Mouse (Mus musculus): ENCODE measurements around the gene Klrb1f. TPM values are rescaled to one million over a fixed set of nuclear protein-coding genes. Genes with fewer than 3 reads are reported as not detected.
A peak's percentile ranks its signal among the peaks of the same experiment; 100 is the strongest.

Klrb1f gene
- total and polyA plus RNA-seq, 3 experiments, result 1.2 TPM; not detected in 2

DNA sequence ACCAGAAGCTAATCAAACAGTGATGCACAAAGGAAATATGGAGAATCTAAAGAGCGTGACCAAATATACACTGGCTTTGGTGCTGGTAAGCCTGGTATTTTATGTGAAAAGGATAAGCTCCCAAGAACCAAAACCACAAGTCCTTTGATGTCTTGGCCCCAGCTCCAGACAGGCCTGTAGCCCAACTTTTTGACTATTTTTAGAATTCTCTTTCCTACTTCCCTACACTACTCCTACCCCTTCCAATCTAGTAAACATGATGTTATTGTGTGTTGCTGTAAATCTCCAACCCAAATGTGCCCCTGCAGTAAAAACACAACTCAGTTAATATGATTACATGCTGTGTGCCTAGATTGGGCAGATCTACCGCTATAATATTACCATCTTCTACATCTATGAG lies 4.2 kb upstream of the Klrb1f start:
- 99% methylated on average over 2 of the region's 2 CpGs for WGBS
- TF ChIP-seq POLR2A (IDR thresholded peaks at IDR 0.05; ENCODE audit: insufficient read depth, low read depth, low read length) (no peak), EP300 (IDR thresholded peaks at IDR 0.05; ENCODE audit: insufficient read depth, low read depth, low read length) (no peak), CTCF (IDR thresholded peaks at IDR 0.05) (no peak)
- no peak for DNase-seq
- Histone ChIP-seq H3K36me3 (ENCODE audit: control insufficient read depth, insufficient read depth, low read length) (no peaks in the 10 kb centered on the region), H3K4me1 (ENCODE audit: control insufficient read depth, insufficient read depth, low read length) (no peaks in the 10 kb centered on the region), H3K9ac (ENCODE audit: low read depth, low read length) (no peak overlapping the region), H3K79me2 (replicated peaks; ENCODE audit: control insufficient read depth, insufficient read depth, low read length) (no peaks in the 10 kb centered on the region), H3K27ac (no peak overlapping the region), H3K27me3 (ENCODE audit: control insufficient read depth, insufficient read depth, low read length) (no peaks in the 10 kb centered on the region), H3K4me3 (no peak overlapping the region)
- intact Hi-C loops (cut with DNase I), result no loop called here

GRCm38 (mm10) chr6:129042470-129042869 lies 3.2 kb upstream of the Klrb1f start:
- Histone ChIP-seq H3K4me1 (ENCODE audit: control insufficient read depth, insufficient read depth, low read length) (no peaks in the 10 kb centered on the region), H3K27me3 (ENCODE audit: control insufficient read depth, insufficient read depth, low read length) (no peaks in the 10 kb centered on the region), H3K4me3 (no peak overlapping the region), H3K27ac (no peak overlapping the region), H3K9ac (ENCODE audit: low read depth, low read length) (no peak overlapping the region), H3K79me2 (replicated peaks; ENCODE audit: control insufficient read depth, insufficient read depth, low read length) (no peaks in the 10 kb centered on the region), H3K36me3 (ENCODE audit: control insufficient read depth, insufficient read depth, low read length) (no peaks in the 10 kb centered on the region)
- no peak for TF ChIP-seq POLR2A (IDR thresholded peaks at IDR 0.05; ENCODE audit: insufficient read depth, low read depth, low read length)
- no peak for TF ChIP-seq CTCF (IDR thresholded peaks at IDR 0.05)
- no peak for TF ChIP-seq EP300 (IDR thresholded peaks at IDR 0.05; ENCODE audit: insufficient read depth, low read depth, low read length)
- DNase-seq, result no peak
- intact Hi-C loops (cut with DNase I), result no loop called here

- H3K27me3 ChIP-seq (ENCODE audit: control insufficient read depth, insufficient read depth, low read length), result no peaks in the 10 kb centered on the region
- TF ChIP-seq EP300 (IDR thresholded peaks at IDR 0.05; ENCODE audit: insufficient read depth, low read depth, low read length), result no peak
- no peak for TF ChIP-seq POLR2A (IDR thresholded peaks at IDR 0.05; ENCODE audit: insufficient read depth, low read depth, low read length)
- TF ChIP-seq CTCF (IDR thresholded peaks at IDR 0.05), result no peak
- no peaks in the 10 kb centered on the region for H3K79me2 ChIP-seq (replicated peaks; ENCODE audit: control insufficient read depth, insufficient read depth, low read length)
- no peaks in the 10 kb centered on the region for H3K36me3 ChIP-seq (ENCODE audit: control insufficient read depth, insufficient read depth, low read length)
- 74% methylated on average over 4 of the region's 4 CpGs for WGBS
- H3K4me3 ChIP-seq, result no peak overlapping the region
- intact Hi-C loops (cut with DNase I), result no loop called here
- no peak overlapping the region for H3K9ac ChIP-seq (ENCODE audit: low read depth, low read length)
- no peaks in the 10 kb centered on the region for H3K4me1 ChIP-seq (ENCODE audit: control insufficient read depth, insufficient read depth, low read length)
- DNase-seq, result no peak
- no peak overlapping the region for H3K27ac ChIP-seq
Measured at GRCm38 (mm10) chr6:129048381-129048780, 2.7 kb downstream of the Klrb1f start.

DNA sequence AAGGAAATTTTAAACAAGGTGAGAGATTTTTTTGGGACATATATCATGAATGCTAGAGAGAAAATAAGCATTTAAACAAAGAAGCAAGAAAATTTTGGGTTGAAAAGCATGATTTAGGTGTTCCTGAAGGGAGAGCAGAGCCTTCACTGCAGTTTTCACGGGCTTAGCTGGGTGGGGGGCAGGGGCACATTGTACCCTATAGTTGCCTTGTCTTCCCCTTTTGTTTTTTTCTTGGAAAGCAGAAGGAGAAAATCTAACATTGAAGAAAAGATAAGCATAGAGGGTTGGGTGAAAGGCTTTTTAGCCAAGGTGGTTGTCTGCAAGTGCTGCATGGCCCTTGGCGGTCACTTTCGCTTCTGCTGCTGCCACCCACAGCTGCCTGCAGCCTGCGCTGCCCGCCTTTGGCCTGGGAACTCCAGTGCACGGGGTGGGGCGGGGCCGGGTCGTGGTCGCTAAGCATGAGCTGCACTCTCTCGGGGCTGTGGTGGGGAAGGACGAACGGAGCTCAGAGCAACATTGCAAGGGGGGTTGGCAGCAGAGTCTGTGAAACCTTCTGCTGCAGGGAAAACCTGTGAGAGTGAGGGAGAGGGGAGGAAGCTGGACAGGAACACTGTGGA lies 3.3 kb downstream of the Klrb1f start:
- 5% methylated on average over 13 of the region's 13 CpGs for WGBS
- intact Hi-C loops (cut with DNase I), result no loop called here
- no peaks in the 10 kb centered on the region for H3K79me2 ChIP-seq (replicated peaks; ENCODE audit: control insufficient read depth, insufficient read depth, low read length)
- H3K4me1 ChIP-seq (ENCODE audit: control insufficient read depth, insufficient read depth, low read length), result no peaks in the 10 kb centered on the region
- no peak overlapping the region for H3K27ac ChIP-seq
- H3K27me3 ChIP-seq (ENCODE audit: control insufficient read depth, insufficient read depth, low read length), result no peaks in the 10 kb centered on the region
- H3K9ac ChIP-seq (ENCODE audit: low read depth, low read length), result peak overlapping the region; percentile 45
- H3K36me3 ChIP-seq (ENCODE audit: control insufficient read depth, insufficient read depth, low read length), result no peaks in the 10 kb centered on the region
- peak; percentile 56 to 67 for DNase-seq
- no peak for TF ChIP-seq POLR2A (IDR thresholded peaks at IDR 0.05; ENCODE audit: insufficient read depth, low read depth, low read length)
- no peak for TF ChIP-seq EP300 (IDR thresholded peaks at IDR 0.05; ENCODE audit: insufficient read depth, low read depth, low read length)
- 0 out of 2 replicates have a peak, but pooled peaks have one; percentile 5 for TF ChIP-seq CTCF (IDR thresholded peaks at IDR 0.05)
- H3K4me3 ChIP-seq, result peak overlapping the region; percentile 31

- WGBS, result 19% methylated on average over 8 of the region's 8 CpGs
- no peak overlapping the region for H3K27ac ChIP-seq
- H3K9ac ChIP-seq (ENCODE audit: low read depth, low read length), result no peak overlapping the region
- H3K36me3 ChIP-seq (ENCODE audit: control insufficient read depth, insufficient read depth, low read length), result no peaks in the 10 kb centered on the region
- no peaks in the 10 kb centered on the region for H3K79me2 ChIP-seq (replicated peaks; ENCODE audit: control insufficient read depth, insufficient read depth, low read length)
- H3K27me3 ChIP-seq (ENCODE audit: control insufficient read depth, insufficient read depth, low read length), result no peaks in the 10 kb centered on the region
- intact Hi-C loops (cut with DNase I), result no loop called here
- no peaks in the 10 kb centered on the region for H3K4me1 ChIP-seq (ENCODE audit: control insufficient read depth, insufficient read depth, low read length)
- no peak for DNase-seq
- TF ChIP-seq POLR2A (IDR thresholded peaks at IDR 0.05; ENCODE audit: insufficient read depth, low read depth, low read length) (no peak), EP300 (IDR thresholded peaks at IDR 0.05; ENCODE audit: insufficient read depth, low read depth, low read length) (no peak), CTCF (IDR thresholded peaks at IDR 0.05) (no peak)
- H3K4me3 ChIP-seq, result no peak overlapping the region
Measured at GRCm38 (mm10) chr6:129049596-129050251, 4.0 kb downstream of the Klrb1f start.

DNA sequence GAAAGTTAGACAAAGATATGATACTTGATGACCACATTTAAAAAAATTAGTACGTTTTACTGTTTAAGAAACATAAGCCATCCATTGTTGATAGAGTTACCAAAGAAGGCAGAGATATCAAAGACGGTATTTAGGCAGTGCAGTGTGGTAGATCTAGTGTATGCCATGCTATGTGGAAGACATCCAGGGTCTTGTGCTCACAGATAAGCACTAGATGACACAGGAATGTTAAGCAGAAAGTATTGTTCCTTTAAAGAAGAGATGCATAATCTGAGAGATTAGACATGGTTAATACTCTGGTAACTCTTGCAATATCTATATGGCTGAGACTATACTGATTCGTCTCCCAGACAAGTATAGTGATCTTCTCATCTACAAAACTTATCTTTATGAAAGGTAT lies 5.4 kb downstream of the Klrb1f start:
- Histone ChIP-seq H3K9ac (ENCODE audit: low read depth, low read length) (no peak overlapping the region), H3K4me1 (ENCODE audit: control insufficient read depth, insufficient read depth, low read length) (no peaks in the 10 kb centered on the region), H3K4me3 (no peak overlapping the region), H3K36me3 (ENCODE audit: control insufficient read depth, insufficient read depth, low read length) (no peaks in the 10 kb centered on the region), H3K27ac (no peak overlapping the region), H3K27me3 (ENCODE audit: control insufficient read depth, insufficient read depth, low read length) (no peaks in the 10 kb centered on the region), H3K79me2 (replicated peaks; ENCODE audit: control insufficient read depth, insufficient read depth, low read length) (no peaks in the 10 kb centered on the region)
- intact Hi-C loops (cut with DNase I), result no loop called here
- TF ChIP-seq POLR2A (IDR thresholded peaks at IDR 0.05; ENCODE audit: insufficient read depth, low read depth, low read length) (no peak), EP300 (IDR thresholded peaks at IDR 0.05; ENCODE audit: insufficient read depth, low read depth, low read length) (no peak), CTCF (IDR thresholded peaks at IDR 0.05) (no peak)
- DNase-seq, result no peak
- WGBS, result 81% methylated on average over 3 of the region's 3 CpGs
